Mouse (Mus musculus) kidney, adult 2 months (tissue): ENCODE measurements around the gene Gdap2.

ENCODE experiments used
- CTCF ChIP-seq: fragments of 200-500 bp; conservative IDR thresholded peaks from 2 replicates; pipeline ENCODE4 v1.5.1; 2011; ENCODE audit warnings: low read depth, mild to moderate bottlenecking, control low read depth, low read length, moderate library complexity, mixed read lengths; ENCODE audit not compliant: insufficient read depth, insufficient read length
- POLR2A ChIP-seq: fragments of 200-500 bp; IDR thresholded peaks from one replicate; pipeline ENCODE4 v1.6.1; 2011; ENCODE audit warnings: low read depth, low read length, control low read depth

GRCm38 (mm10) chr3:100227509-100227908, 65.3 kb downstream of the Gdap2 start:
- no peak for TF ChIP-seq CTCF
- TF ChIP-seq POLR2A, result no peak
